Mouse (Mus musculus): ENCODE results near the gene Hcfc1r1.

Hcfc1r1 gene

GRCm38 (mm10) chr17:23719455-23719854, 46.1 kb downstream of the Hcfc1r1 start:
- no peak for DNase-seq (ENCODE audit: low read depth, low spot score)

DNA sequence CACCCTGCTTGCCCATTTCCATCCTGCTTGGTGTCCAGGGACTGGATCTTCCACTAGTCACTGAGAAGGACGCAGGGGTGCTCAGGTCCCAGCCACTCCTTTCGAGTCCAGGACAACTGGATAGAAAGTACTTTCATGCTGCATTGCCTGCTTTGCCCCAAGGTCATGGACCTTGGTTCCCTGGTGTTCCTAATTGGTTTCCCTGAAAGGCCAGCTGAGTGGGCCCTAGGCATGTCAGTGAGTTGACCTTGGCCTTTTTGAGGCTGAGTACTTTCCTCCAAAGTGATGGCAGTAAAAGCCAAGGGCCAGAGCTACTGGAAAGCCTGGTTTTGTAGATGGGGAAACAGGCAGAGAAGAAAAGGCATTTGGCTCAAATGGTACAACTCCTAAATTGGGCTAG, 48.5 kb downstream of the Hcfc1r1 start:
- no peak for DNase-seq (ENCODE audit: low read depth, low spot score)

DNA sequence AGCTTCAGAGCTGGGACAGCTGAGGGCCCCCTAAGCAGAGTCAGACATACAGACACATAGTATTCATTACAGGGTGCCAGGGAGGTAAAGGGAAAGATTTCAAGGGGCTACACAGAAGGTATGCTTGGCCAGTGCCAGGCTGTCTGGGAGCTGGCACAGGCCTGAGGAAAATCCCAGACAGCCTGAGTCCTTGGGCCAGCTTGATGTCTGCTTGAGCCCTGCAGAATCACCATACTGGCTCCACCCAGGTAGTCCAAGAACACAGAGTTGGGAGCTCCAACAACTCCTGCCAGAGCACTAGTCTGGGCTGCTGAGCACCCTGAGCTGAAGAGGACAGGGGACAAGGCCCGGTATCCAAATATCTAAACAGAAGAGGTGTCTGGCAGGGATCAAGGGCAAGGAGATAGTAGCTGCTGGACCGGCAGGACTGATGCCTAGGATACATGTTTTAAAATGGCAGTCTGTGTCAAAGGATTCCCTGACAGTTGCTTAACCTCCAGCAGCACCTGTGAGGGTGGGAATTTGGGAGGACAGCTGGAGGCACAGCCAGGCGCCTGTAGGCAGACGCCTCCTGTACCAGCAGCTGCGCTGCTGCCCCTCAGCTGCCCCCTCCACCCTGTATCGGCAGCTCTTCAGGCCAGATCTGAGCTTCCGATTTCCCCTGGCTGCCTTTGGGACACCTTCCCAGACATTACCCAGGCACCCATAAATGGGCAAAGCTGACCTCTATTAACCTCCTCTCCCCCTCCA, 49.2 kb downstream of the Hcfc1r1 start, which contains the start of gene 1520401A03Rik:
1520401A03Rik (minus strand) TSS at position 408 of the 750 bp plus-strand sequence.
- no peak for DNase-seq (ENCODE audit: low read depth, low spot score)

All from telencephalon, adult 2 months (tissue).